Mouse (Mus musculus): ENCODE results near the gene Neurog2. TPM values are rescaled to one million over a fixed set of nuclear protein-coding genes. Genes with fewer than 3 reads are reported as not detected.

Gene Neurog2
- polyA plus RNA-seq (2015; fragmentation: Nextera tagmentation; extraction: Ambion mirVana): 0.08 TPM in 1 of 2 replicates, not detected in the other

DNA sequence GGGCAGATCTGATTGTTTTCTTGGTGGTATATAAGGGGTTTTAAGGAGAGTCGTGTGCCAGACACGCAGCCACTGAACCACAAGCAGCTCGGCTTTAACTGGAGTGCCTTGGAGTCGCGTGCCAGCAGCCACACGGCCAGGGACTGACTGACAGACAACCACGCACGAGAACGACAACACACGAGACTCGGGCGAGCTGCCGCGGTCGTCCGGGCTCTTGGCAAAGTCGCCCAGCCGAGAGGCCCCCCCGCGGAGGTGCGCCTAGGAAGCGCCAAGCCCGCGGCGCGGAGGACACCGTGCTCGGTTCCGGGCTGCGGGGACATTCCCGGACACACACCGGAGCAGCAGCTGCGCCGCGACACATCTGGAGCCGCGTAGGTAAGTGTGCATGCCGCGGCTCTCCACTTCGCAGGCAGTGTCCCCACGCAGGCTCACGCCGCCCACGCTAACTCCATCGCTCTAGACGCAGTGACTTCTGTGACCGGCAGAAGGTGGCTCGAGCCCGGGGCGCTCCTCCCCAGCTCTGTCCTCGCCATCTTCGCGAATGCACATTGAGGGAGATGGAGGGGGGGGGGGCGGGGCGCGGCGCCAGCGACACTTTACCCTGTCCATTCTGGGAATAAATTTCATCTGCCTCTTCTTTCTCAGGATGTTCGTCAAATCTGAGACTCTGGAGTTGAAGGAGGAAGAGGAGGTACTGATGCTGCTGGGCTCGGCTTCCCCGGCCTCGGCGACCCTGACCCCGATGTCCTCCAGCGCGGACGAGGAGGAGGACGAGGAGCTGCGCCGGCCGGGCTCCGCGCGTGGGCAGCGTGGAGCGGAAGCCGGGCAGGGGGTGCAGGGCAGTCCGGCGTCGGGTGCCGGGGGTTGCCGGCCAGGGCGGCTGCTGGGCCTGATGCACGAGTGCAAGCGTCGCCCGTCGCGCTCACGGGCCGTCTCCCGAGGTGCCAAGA, at the start of gene Neurog2:
Gene Neurog2, plus strand, starts transcription at position 56 of the 953 bp plus-strand sequence.
- Histone ChIP-seq H3K9ac (no peak within 1 kb of the TSS), H3K4me1 (peaks cover 27% of the 10 kb centered on the region), H3K36me3 (no peaks in the 10 kb centered on the region), H3K27ac (no peak within 1 kb of the TSS), H3K9me3 (no peaks in the 10 kb centered on the region), H3K27me3 (replicated peaks) (peaks cover 81% of the 10 kb centered on the region), H3K4me3 (replicated peaks) (peak within 1 kb of the TSS; percentile 40), H3K4me2 (peak within 1 kb of the TSS; percentile 71)
- no peak for ATAC-seq (ENCODE audit: insufficient read depth, low FRiP score, low read depth)
- WGBS: under 1% methylated on average over 91 of the region's 92 CpGs

DNA sequence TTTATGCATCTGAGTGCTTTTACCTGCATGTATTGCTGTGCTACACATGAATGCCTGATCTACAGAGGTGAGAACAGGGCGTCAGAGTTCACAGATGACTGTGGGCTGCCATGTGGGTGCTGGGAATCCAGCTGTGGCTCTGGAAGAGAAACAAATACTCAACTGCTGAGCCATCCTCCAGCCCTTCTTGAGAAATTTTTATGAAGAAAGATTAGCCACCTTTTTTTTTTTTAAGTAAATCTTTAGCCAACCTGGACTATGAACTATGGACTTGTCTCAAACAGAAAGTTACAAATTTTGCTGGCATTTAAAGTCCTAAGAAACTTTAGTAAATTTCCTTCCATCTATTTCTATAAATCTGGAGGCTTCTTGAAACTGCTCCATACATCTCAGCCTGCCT, 35.8 kb upstream of the Neurog2 start:
- Histone ChIP-seq H3K4me3 (replicated peaks) (no peak overlapping the region), H3K9me3 (no peaks in the 10 kb centered on the region), H3K9ac (no peak overlapping the region), H3K4me1 (no peaks in the 10 kb centered on the region), H3K27ac (no peak overlapping the region), H3K36me3 (no peaks in the 10 kb centered on the region), H3K27me3 (replicated peaks) (no peaks in the 10 kb centered on the region), H3K4me2 (no peak overlapping the region)
- 76% methylated on average over 1 of the region's 1 CpGs for WGBS
- ATAC-seq (ENCODE audit: insufficient read depth, low FRiP score, low read depth): no peak

DNA sequence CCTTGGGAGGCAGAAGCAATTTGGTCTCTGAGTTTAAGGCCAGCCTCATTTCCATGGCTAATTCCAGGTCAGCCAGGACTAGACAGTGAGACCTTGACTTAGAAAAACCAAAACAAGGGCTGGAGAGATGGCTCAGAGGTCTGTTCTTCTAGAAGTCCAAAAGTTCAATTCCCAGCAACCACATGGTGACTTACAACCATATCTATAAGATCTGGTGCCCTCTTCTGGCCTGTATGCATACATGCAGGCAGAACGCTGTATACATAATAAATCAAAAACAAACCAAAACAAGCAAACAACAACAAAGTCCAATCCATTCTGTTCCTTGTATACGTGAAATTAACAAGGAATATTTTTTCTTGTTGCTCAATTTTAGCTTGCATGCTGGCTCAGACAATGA, 24.8 kb upstream of the Neurog2 start:
- no peak for ATAC-seq (ENCODE audit: insufficient read depth, low FRiP score, low read depth)
- Histone ChIP-seq H3K27ac (no peak overlapping the region), H3K9me3 (no peaks in the 10 kb centered on the region), H3K4me3 (replicated peaks) (no peak overlapping the region), H3K27me3 (replicated peaks) (no peaks in the 10 kb centered on the region), H3K4me1 (no peaks in the 10 kb centered on the region), H3K36me3 (peaks cover 16% of the 10 kb centered on the region), H3K9ac (no peak overlapping the region), H3K4me2 (no peak overlapping the region)
- 95% methylated on average over 2 of the region's 2 CpGs for WGBS

DNA sequence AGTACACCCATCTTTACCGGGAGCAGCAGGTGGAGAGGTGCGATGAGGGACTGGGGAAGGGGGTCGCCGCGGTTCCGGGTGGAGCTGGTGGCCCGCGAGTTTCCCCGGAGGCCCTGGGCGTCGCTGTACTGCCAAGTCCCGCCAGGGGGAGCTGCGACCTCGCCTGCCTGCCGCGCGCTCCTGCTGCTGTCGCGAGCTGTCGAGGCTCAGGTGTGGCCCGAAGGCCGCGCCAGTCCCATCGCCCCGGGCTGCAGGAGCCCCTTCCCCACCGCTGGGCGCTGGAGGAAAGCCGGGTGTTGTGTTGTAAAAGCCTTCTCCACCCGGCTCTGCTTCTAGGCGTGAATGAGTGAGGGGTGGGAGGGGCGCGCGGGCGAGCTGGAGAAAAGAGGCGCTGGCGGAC, 7.6 kb upstream of the Neurog2 start:
- H3K27me3 ChIP-seq (replicated peaks): peaks cover 58% of the 10 kb centered on the region
- H3K27ac ChIP-seq: no peak overlapping the region
- no peaks in the 10 kb centered on the region for H3K4me1 ChIP-seq
- peak overlapping the region; percentile 40 for H3K4me3 ChIP-seq (replicated peaks)
- H3K9me3 ChIP-seq: no peaks in the 10 kb centered on the region
- H3K36me3 ChIP-seq: no peaks in the 10 kb centered on the region
- ATAC-seq (ENCODE audit: insufficient read depth, low FRiP score, low read depth): peak; percentile 50; the same call in 1 of the 2 replicates
- peak overlapping the region; percentile 83 for H3K4me2 ChIP-seq
- no peak overlapping the region for H3K9ac ChIP-seq
- WGBS: under 1% methylated on average over 36 of the region's 36 CpGs

DNA sequence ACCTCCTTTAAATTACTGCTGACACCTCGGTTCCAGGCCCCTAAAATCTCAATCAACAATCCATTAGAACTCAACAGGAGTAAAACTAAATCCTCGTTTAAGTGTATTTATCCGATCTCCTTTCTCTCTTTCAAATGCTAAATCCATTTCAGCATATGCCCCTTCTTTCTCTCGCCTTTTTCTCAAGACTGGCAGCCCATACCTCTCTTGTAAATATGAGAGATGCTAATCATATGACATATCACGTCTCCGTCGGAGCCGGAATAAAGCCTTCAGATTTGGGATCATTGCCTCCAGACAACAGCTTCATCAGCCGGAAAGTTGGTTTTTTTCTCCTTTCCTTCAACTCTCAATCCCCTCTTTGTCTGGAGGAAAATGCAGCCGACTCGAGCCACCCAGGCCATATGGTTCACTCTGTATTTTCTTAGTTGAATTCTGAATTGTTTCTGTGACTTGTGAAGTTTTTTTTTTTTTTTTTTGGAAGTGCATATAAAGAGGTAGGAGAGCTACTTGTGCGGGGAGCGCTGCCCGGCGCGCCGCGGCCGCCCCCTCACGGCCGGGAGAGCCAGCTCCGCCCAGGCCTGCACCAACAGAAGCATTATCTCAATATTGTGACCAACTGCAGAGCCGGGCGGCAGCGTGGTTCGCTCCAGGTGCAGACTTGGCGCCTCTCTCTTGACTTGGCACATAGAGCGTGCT, 7.1 kb upstream of the Neurog2 start:
- Histone ChIP-seq H3K9ac (no peak overlapping the region), H3K27me3 (replicated peaks) (peaks cover 62% of the 10 kb centered on the region), H3K27ac (no peak overlapping the region), H3K4me2 (peak overlapping the region; percentile 83), H3K4me1 (no peaks in the 10 kb centered on the region), H3K9me3 (no peaks in the 10 kb centered on the region), H3K4me3 (replicated peaks) (peak overlapping the region; percentile 40), H3K36me3 (no peaks in the 10 kb centered on the region)
- no peak; the same call in 1 of the 2 replicates for ATAC-seq (ENCODE audit: insufficient read depth, low FRiP score, low read depth)
- WGBS: 1% methylated on average over 28 of the region's 28 CpGs

DNA sequence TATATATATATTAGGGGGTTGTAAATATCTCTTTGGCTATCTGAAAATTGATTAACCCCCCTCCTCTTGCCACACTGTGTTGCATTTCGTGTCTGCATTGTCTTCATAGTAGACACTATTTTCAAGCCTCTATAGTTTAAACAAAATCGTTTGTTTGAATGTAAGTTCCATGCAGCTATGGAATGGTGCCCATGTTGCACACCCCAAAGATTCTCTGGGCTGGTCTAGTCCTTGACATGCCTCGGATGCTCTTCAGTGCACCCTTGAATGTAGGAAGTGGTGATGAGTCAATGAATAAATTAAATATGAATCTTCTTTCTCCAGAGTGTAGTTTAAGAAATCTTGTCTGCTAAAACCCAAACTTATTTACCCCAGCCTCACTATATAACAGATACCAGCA, 6.4 kb upstream of the Neurog2 start:
- WGBS: 9% methylated on average over 3 of the region's 3 CpGs
- no peak overlapping the region for H3K9ac ChIP-seq
- ATAC-seq (ENCODE audit: insufficient read depth, low FRiP score, low read depth): no peak
- peaks cover 69% of the 10 kb centered on the region for H3K27me3 ChIP-seq (replicated peaks)
- no peaks in the 10 kb centered on the region for H3K36me3 ChIP-seq
- H3K4me3 ChIP-seq (replicated peaks): no peak overlapping the region
- H3K4me2 ChIP-seq: no peak overlapping the region
- H3K4me1 ChIP-seq: no peaks in the 10 kb centered on the region
- no peak overlapping the region for H3K27ac ChIP-seq
- H3K9me3 ChIP-seq: no peaks in the 10 kb centered on the region

DNA sequence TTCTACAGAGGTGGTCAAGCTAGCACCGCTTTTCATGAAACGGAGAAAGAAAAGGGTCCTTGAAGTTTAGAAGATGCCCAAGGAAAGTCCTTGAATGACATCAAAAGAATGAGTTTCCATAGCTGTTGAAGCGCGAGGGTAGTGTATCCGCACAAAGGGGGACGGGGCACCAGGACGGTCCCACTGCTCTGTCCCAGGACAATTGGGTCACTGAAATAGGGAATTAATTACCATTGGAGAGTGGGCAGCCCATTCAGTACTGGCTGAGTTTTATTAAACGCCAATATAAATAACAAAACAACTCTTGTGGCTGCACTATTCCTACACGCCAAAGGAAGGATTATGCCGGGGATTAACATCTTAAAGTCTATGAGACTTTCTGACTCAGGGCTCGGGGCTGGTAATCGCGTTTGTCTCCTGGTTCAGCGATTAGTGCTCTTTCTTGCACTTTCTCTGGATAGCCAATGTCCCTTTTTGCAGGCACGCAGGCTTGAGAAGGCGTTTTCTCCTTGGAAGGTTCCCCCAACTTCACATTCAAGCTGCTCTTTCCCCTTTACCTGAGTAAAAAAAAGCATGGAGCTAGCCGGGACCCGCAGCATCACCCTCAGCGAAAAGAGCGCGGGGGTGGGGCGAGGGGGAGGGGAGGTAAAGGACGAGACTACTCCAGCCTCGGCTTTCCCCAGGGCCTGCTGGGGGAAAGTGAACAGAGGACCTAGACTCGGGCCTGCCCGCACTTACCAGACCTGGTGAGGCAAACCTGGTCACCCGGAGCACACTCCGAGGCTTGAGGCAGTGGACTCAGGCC, 5.6 kb upstream of the Neurog2 start:
- H3K36me3 ChIP-seq: no peaks in the 10 kb centered on the region
- no peak overlapping the region for H3K4me3 ChIP-seq (replicated peaks)
- H3K27me3 ChIP-seq (replicated peaks): peaks cover 77% of the 10 kb centered on the region
- no peak for ATAC-seq (ENCODE audit: insufficient read depth, low FRiP score, low read depth)
- H3K27ac ChIP-seq: no peak overlapping the region
- no peaks in the 10 kb centered on the region for H3K9me3 ChIP-seq
- no peak overlapping the region for H3K4me2 ChIP-seq
- 3% methylated on average over 28 of the region's 28 CpGs for WGBS
- H3K4me1 ChIP-seq: peaks cover 4% of the 10 kb centered on the region
- H3K9ac ChIP-seq: no peak overlapping the region

DNA sequence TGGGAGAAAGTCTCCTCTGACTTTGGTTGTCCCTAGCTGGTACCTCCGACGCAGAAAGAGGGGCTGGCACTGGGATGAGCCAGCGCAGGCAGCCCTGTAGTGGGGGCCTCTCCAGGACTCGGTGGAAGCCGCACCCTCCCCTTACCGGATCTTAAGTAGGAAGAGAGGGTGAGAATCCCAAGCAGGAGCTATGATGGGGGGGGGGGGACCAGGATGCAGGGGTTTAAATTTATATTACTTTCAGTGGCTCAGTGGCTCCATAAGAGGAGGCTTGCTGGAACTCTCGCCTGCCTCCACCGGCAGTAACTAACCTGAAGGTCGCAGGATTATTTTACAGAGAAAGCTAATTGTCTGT, 5.0 kb upstream of the Neurog2 start:
- H3K4me1 ChIP-seq: peaks cover 10% of the 10 kb centered on the region
- H3K9ac ChIP-seq: no peak overlapping the region
- H3K4me3 ChIP-seq (replicated peaks): no peak overlapping the region
- WGBS: 2% methylated on average over 9 of the region's 9 CpGs
- no peak for ATAC-seq (ENCODE audit: insufficient read depth, low FRiP score, low read depth)
- H3K27me3 ChIP-seq (replicated peaks): peaks cover 83% of the 10 kb centered on the region
- no peaks in the 10 kb centered on the region for H3K9me3 ChIP-seq
- peak overlapping the region; percentile 16; the same call in 1 of the 2 replicates for H3K4me2 ChIP-seq
- H3K36me3 ChIP-seq: no peaks in the 10 kb centered on the region
- H3K27ac ChIP-seq: no peak overlapping the region

DNA sequence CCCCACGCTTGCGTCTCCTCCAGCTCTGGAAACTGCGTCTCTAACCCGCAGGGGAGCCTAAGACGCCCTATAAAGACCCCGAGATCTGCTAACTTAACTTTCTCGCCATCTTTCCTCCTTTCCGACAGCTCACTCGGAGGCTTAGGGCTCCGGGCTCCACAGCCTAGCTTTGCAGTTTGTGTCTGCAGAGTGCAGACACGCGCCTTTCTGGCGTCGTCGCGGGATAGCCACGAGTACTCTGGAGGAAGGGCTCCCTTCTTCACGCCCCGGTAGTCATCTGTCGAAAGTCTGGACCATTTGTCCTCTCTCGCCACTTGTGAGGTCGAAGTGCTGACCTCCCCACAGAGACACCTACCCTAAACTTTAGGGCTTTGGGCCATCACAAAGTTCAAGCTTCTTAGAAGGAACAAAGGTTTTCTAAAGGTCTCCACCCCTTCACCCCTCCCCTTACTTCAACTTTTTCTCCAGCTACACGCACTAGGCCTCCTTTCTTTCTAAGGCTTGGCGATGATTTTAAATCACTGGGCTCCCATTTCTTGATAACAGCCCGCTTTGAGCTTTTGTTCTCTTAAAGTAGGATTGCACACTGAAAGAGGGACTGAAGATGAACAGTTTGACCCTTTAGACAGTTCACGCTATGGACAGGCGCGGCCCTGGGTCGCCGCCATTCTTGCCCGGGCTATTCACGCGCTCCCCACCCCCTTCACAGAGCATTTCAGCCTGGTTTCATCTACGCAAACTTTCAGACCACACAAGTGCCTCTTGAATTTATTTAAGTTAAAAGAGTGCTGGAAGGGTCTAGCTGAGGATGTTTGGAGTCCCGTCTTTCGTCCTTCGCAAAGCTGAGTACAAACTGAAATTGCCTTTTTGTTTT, 4.4 kb upstream of the Neurog2 start:
- Histone ChIP-seq H3K27me3 (replicated peaks) (peaks cover 88% of the 10 kb centered on the region), H3K4me1 (peaks cover 16% of the 10 kb centered on the region), H3K4me3 (replicated peaks) (0 out of 2 replicates have a peak overlapping the region, but pooled peaks have one; percentile 3), H3K9me3 (no peaks in the 10 kb centered on the region), H3K4me2 (peak overlapping the region; percentile 16; the same call in 1 of the 2 replicates), H3K36me3 (no peaks in the 10 kb centered on the region), H3K9ac (no peak overlapping the region), H3K27ac (no peak overlapping the region)
- no peak for ATAC-seq (ENCODE audit: insufficient read depth, low FRiP score, low read depth)
- 3% methylated on average over 37 of the region's 37 CpGs for WGBS

DNA sequence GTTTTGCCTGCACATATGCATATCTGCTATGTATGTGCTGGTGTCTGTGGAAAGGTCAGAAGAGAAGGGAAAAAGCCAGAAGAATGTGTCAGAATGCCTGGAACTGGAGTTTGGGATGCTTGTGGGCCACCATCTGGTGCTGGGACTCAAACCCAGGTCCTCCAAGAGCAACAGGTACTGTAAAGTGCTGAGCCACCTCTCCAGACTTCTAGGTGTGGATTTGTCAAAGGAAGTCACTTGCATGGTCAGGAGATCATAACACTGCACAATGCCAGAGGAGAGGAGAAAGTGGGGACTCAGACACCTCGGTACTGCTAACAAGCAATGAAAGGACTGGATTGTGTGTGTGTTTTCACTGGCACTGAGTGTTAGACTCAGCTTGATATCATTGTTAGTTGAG, 2.7 kb upstream of the Neurog2 start:
- 17% methylated on average over 1 of the region's 1 CpGs for WGBS
- ATAC-seq (ENCODE audit: insufficient read depth, low FRiP score, low read depth): no peak
- H3K27me3 ChIP-seq (replicated peaks): peaks cover 92% of the 10 kb centered on the region

More for the DNA sequence above, 2.7 kb upstream of the Neurog2 start:
- H3K9me3 ChIP-seq: no peaks in the 10 kb centered on the region
- H3K36me3 ChIP-seq: no peaks in the 10 kb centered on the region
- peaks cover 27% of the 10 kb centered on the region for H3K4me1 ChIP-seq
- H3K4me2 ChIP-seq: no peak overlapping the region
- H3K27ac ChIP-seq: no peak overlapping the region
- no peak overlapping the region for H3K4me3 ChIP-seq (replicated peaks)
- no peak overlapping the region for H3K9ac ChIP-seq
